Mouse (Mus musculus) spleen, adult 2 months (tissue): ENCODE results near the gene Foxe3. TPM values are rescaled to one million over a fixed set of nuclear protein-coding genes. Genes with fewer than 3 reads are reported as not detected.

Experiments used
- DNase-seq, 2 experiments: peaks; one replicate each; pipeline versions ENCODE4 v3.0.0 to v3.0.0-alpha.2; 2012 to 2021; ENCODE audit warnings: low spot score in 2 of 2, low read depth in 1 of 2
- H3K27ac ChIP-seq: fragments of 200-500 bp; 2 replicates; pipeline ENCODE4 v1.5.1; 2012; ENCODE audit warnings: low read length, inconsistent platforms; ENCODE audit not compliant: insufficient read depth
- H3K27me3 ChIP-seq: fragments of 200-500 bp; 2 replicates; pipeline ENCODE4 v1.6.1; 2012; ENCODE audit warnings: mild to moderate bottlenecking, moderate library complexity, low read length, inconsistent platforms; ENCODE audit not compliant: control insufficient read depth, insufficient read depth
- H3K36me3 ChIP-seq: fragments of 200-500 bp; 2 replicates; pipeline ENCODE4 v1.6.1; 2012; ENCODE audit warnings: mild to moderate bottlenecking, low read length, inconsistent platforms; ENCODE audit not compliant: control insufficient read depth, insufficient read depth
- H3K4me1 ChIP-seq: fragments of 200-500 bp; 2 replicates; pipeline ENCODE4 v1.6.1; 2011; ENCODE audit warnings: inconsistent platforms; ENCODE audit not compliant: control insufficient read depth, insufficient read depth, insufficient read length
- H3K4me3 ChIP-seq: fragments of 200-500 bp; 2 replicates; pipeline ENCODE4 v1.5.1; 2011; ENCODE audit warnings: mild to moderate bottlenecking, inconsistent platforms; ENCODE audit not compliant: insufficient read depth, insufficient read length; ENCODE audit errors: extremely low read depth
- CTCF ChIP-seq: fragments of 200-500 bp; IDR thresholded peaks from 2 replicates; pipeline ENCODE4 v1.5.1; 2011; ENCODE audit warnings: mild to moderate bottlenecking, inconsistent platforms; ENCODE audit not compliant: insufficient read depth, insufficient read length, insufficient replicate concordance; ENCODE audit errors: extremely low read depth
- POLR2A ChIP-seq: fragments of 200-500 bp; IDR thresholded peaks from 2 replicates; pipeline ENCODE4 v1.6.1; 2011; ENCODE audit warnings: low read depth, low read length, inconsistent platforms
- WGBS: fragments of 180-500 bp; shearing (Covaris S2); methylation state at CpG from one replicate; pipeline ENCODE4 v1.1.7; 2018; 5-methylcytosine and 5-hydroxymethylcytosine counted together
- polyA plus RNA-seq: library from polyadenylated mRNA; depleted of rRNA; stranded (reverse); fragments of >200 nt; gene quantifications from 2 replicates; pipeline ENCODE4 v1.2.3, GENCODE M21; 2012

The Foxe3 gene
- polyA plus RNA-seq, 1 experiment = not detected

GRCm38 (mm10) chr4:114902641-114903421 is 23.0 kb downstream of the Foxe3 start:
- Histone ChIP-seq H3K4me1 (peaks cover 8% of the 10 kb centered on the region; the same call in 1 of the 2 replicates), H3K27me3 (peaks cover 46% of the 10 kb centered on the region), H3K36me3 (no peaks in the 10 kb centered on the region), H3K4me3 (no peak overlapping the region), H3K27ac (no peak overlapping the region)
- no peak for DNase-seq
- 8% methylated on average over 39 of the region's 39 CpGs for WGBS
- TF ChIP-seq CTCF = no peak
- no peak for TF ChIP-seq POLR2A

GRCm38 (mm10) chr4:114901643-114902351 is 24.0 kb downstream of the Foxe3 start:
- Histone ChIP-seq H3K27ac (no peak overlapping the region), H3K36me3 (no peaks in the 10 kb centered on the region), H3K4me1 (no peaks in the 10 kb centered on the region), H3K27me3 (peaks cover 36% of the 10 kb centered on the region), H3K4me3 (no peak overlapping the region)
- no peak for TF ChIP-seq POLR2A
- no peak for TF ChIP-seq CTCF
- no peak for DNase-seq
- 4% methylated on average over 42 of the region's 42 CpGs for WGBS

- no peaks in the 10 kb centered on the region for H3K4me1 ChIP-seq
- WGBS = 14% methylated on average over 33 of the region's 33 CpGs
Measured at GRCm38 (mm10) chr4:114900866-114901642, 24.8 kb downstream of the Foxe3 start.

GRCm38 (mm10) chr4:114899885-114900284 is 25.9 kb downstream of the Foxe3 start:
- Histone ChIP-seq H3K36me3 (no peaks in the 10 kb centered on the region), H3K4me3 (no peak overlapping the region), H3K27me3 (peaks cover 28% of the 10 kb centered on the region), H3K27ac (no peak overlapping the region), H3K4me1 (no peaks in the 10 kb centered on the region)
- TF ChIP-seq CTCF = no peak
- TF ChIP-seq POLR2A = no peak
- 6% methylated on average over 3 of the region's 3 CpGs for WGBS
- no peak for DNase-seq

More at GRCm38 (mm10) chr4:114900866-114901642, 24.8 kb downstream of the Foxe3 start:
- Histone ChIP-seq H3K27me3 (peaks cover 35% of the 10 kb centered on the region), H3K4me3 (no peak overlapping the region), H3K36me3 (no peaks in the 10 kb centered on the region), H3K27ac (no peak overlapping the region)
- no peak for TF ChIP-seq POLR2A
- no peak for TF ChIP-seq CTCF
- no peak for DNase-seq

- H3K27ac ChIP-seq = no peak overlapping the region
- no peaks in the 10 kb centered on the region for H3K36me3 ChIP-seq
- TF ChIP-seq POLR2A (no peak), CTCF (no peak)
- no peaks in the 10 kb centered on the region for H3K4me1 ChIP-seq
- H3K4me3 ChIP-seq = no peak overlapping the region
- peaks cover 22% of the 10 kb centered on the region for H3K27me3 ChIP-seq
- peak in 1 of 2 experiments; percentile 20 for DNase-seq
- 13% methylated on average over 4 of the region's 4 CpGs for WGBS
Measured at GRCm38 (mm10) chr4:114897853-114898252, 28.0 kb downstream of the Foxe3 start.

- no peak overlapping the region for H3K27ac ChIP-seq
- WGBS = 85% methylated on average over 1 of the region's 1 CpGs
- TF ChIP-seq POLR2A (no peak), CTCF (no peak)
- DNase-seq = no peak
- no peak overlapping the region for H3K4me3 ChIP-seq
- no peaks in the 10 kb centered on the region for H3K27me3 ChIP-seq
- no peaks in the 10 kb centered on the region for H3K36me3 ChIP-seq
- no peaks in the 10 kb centered on the region for H3K4me1 ChIP-seq
Measured at GRCm38 (mm10) chr4:114882232-114882631, 43.6 kb downstream of the Foxe3 start.
